Mouse (Mus musculus): ENCODE measurements around the gene March10. TPM values are rescaled to one million over a fixed set of nuclear protein-coding genes. Genes with fewer than 3 reads are reported as not detected.

The March10 gene
- total RNA-seq, 2 experiments from 2014 or later: 0.47 to 0.81 TPM

DNA sequence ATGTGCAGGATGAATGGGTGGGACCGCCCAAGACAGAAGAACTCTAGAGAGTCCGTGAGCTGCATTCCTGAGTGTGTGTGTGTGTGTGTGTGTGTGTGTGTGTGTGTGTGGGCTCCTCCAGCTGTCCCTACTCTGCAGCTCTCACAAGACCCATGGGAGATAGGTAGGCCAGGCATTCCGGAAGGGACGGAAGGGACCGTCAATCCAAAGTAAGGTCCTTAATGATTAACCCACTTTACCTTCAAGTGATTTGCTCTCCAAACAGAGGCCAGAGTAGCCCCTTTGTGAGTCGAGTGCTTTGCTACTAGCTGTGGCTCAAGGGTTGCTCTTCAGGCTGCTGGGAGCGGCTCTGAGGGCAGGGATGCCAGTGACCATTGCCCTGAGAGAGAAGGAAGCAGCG is 104.4 kb downstream of the March10 start:
- DNase-seq: no peak

- no peak for DNase-seq
Observed at GRCm38 (mm10) chr11:105350643-105351042, 105.9 kb downstream of the March10 start.

GRCm38 (mm10) chr11:105349780-105350324 is 106.7 kb downstream of the March10 start:
- DNase-seq: no peak

- DNase-seq: no peak
Observed at GRCm38 (mm10) chr11:105348495-105348982, 108.0 kb downstream of the March10 start.

GRCm38 (mm10) chr11:105347162-105348161 is 109.1 kb downstream of the March10 start:
- DNase-seq: peak; percentile 81

GRCm38 (mm10) chr11:105345284-105345683 is 111.3 kb downstream of the March10 start:
- DNase-seq: no peak

- DNase-seq: no peak
Observed at GRCm38 (mm10) chr11:105338596-105339390, 117.7 kb downstream of the March10 start.

- no peak for DNase-seq
Observed at GRCm38 (mm10) chr11:105333867-105334670, 122.5 kb downstream of the March10 start.

DNA sequence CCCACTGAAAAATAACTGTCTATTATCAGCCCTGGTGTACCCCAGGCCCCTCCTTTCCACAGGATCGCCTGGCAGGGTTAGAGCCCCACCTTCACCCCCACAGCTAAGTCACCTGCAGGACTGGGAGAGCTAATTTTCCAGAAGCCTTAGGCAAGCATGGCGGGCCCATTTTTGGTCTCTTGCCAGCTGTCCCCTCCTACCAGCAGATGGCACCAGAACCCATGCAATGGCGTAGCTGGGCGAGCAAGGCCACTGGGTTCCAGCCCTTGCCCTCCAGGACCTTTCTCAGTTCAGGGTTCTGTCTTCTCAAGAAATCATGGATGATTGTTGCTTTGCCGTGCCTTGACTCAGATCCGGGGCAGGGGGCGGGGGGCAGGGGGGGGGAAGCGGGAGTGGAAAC is 124.1 kb downstream of the March10 start:
- no peak for DNase-seq

DNA sequence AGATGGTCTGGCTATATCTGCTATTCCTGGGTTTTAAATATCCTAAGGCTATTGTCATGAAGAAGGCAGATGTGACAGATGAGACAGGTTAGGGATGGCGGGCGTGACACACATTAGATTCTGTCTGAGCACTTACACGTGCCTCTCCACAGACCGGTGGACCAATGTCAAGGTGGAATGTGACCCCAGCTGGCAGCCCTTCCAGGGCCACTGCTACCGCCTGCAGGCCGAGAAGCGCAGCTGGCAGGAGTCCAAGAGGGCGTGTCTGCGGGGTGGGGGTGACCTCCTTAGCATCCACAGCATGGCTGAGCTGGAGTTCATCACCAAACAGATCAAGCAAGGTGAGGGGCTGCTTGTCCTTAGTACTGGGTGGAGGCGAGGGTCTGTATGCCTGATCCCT is 124.8 kb downstream of the March10 start:
- no peak for DNase-seq

DNA sequence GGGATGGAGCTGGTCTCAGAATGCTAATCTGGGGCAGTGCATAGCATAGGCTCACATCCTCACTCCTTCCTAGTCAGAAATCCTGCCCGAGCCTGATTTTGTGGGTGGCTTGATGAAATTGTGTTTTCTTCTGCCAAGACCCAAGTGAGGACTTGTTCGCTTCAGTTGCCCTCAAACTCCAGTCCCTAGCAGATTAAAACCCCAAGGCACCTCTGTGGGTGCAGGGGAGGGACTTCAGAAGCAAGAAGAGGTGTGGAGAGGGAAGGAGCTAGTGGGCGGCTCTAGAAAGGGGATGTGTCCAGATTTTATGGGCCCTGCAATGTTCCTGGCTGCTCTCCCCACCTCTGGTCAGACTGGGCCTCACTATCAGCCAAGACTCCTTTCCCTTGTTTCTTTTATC is 125.4 kb downstream of the March10 start:
- no peak for DNase-seq

- no peak for DNase-seq
Observed at GRCm38 (mm10) chr11:105329962-105330361, 126.6 kb downstream of the March10 start.

GRCm38 (mm10) chr11:105327101-105327500 is 129.4 kb downstream of the March10 start:
- DNase-seq: no peak

DNA sequence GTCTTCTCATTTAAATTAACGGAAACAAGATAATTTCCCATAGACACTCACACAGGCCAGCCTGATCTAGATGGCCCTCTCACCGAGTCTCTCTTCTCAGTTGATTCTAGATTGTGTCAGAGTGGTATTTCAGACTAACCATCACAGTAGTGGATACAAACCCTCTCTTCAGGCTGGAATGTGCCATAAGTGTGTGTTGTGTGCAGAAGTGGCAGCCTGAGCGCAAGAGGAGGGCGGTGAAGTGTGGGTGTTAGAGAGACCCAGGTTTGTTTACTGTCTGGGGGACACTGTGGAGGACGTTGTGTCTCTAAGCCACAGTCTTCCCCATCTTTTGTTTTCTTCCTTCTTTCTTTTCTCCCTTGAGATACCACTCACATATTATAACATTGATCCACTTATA is 133.0 kb downstream of the March10 start:
- no peak for DNase-seq

DNA sequence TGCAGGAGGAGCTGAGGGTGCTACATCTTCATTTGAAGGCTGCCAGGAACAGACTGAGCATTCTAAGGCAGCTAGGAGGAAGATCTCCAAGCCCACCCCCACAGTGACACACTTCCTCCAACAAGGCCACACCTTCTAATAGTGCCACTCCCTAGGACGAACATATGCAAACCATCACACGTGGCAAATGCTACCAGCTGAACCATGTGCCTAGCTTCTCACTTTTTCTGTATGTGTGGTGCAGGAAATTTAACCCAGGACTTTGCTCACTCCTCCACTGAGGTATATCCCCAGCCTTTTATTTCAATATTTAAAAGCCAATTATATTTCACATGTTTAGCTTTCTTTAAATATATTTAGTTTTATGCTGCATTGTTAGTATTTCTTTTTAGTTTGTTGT is 135.4 kb downstream of the March10 start:
- DNase-seq: no peak

- peak in 1 of 2 experiments; percentile 23 for DNase-seq
Observed at GRCm38 (mm10) chr11:105317769-105318168, 138.8 kb downstream of the March10 start.

DNA sequence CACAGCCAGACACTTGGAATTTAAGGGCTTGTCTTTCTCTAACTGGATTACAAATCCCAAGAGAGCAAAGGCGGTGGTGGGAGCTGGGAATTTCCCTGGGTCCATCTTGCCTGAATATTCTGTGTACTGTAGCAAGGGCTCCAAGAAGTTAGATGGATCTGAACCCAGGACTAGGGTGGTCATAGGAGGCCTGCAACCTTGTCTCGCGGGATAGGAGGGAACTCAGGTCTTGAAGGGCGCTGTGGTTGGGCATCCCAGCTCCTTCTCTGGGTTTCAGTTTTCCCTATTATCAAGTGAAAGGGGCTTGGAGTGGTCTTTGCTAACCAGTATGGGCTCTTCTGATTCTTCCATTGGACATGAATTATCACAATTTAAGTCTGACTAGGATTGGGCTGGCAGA is 140.4 kb downstream of the March10 start:
- DNase-seq: no peak

GRCm38 (mm10) chr11:105315296-105315695 is 141.2 kb downstream of the March10 start:
- DNase-seq: no peak

- no peak for DNase-seq
Observed at GRCm38 (mm10) chr11:105313633-105314014, 142.9 kb downstream of the March10 start.

GRCm38 (mm10) chr11:105312972-105313632 is 143.4 kb downstream of the March10 start:
- DNase-seq: peak in 1 of 2 experiments; percentile 9

- DNase-seq: no peak
Observed at GRCm38 (mm10) chr11:105312311-105312942, 144.1 kb downstream of the March10 start.

All from layer of hippocampus, postnatal 36 days (tissue).